Mouse (Mus musculus): ENCODE measurements around the gene Sphkap. TPM values are rescaled to one million over a fixed set of nuclear protein-coding genes. Genes with fewer than 3 reads are reported as not detected.

The Sphkap gene
- polyA plus RNA-seq, 1 experiment from 2014 or later = 15.4 TPM

GRCm38 (mm10) chr1:83395559-83395958 lies 12.4 kb downstream of the Sphkap start:
- no peak for ATAC-seq (ENCODE audit: low FRiP score, low TSS enrichment)
- no peaks in the 10 kb centered on the region for H3K36me3 ChIP-seq (ENCODE audit: control insufficient read depth, insufficient read depth, low read length)
- DNase-seq = no peak
- H3K4me3 ChIP-seq (replicated peaks; ENCODE audit: low read depth, low read length) = no peak overlapping the region
- WGBS = 84% methylated on average over 5 of the region's 5 CpGs
- H3K27ac ChIP-seq (replicated peaks; ENCODE audit: low read depth, low read length) = no peak overlapping the region
- H3K9me3 ChIP-seq (ENCODE audit: control insufficient read depth, low read length) = no peaks in the 10 kb centered on the region
- no peaks in the 10 kb centered on the region for H3K27me3 ChIP-seq (ENCODE audit: control insufficient read depth, insufficient read depth, low read length)
- H3K4me1 ChIP-seq (ENCODE audit: control insufficient read depth, insufficient read depth, low read length) = no peaks in the 10 kb centered on the region
- no peak overlapping the region for H3K9ac ChIP-seq (replicated peaks; ENCODE audit: low read length)
- no peak overlapping the region for H3K4me2 ChIP-seq (ENCODE audit: low read length)

- DNase-seq (no peak), ATAC-seq (ENCODE audit: low FRiP score, low TSS enrichment) (no peak)
- H3K27ac ChIP-seq (replicated peaks; ENCODE audit: low read depth, low read length) = no peak overlapping the region
- H3K4me2 ChIP-seq (ENCODE audit: low read length) = no peak overlapping the region
- H3K4me3 ChIP-seq (replicated peaks; ENCODE audit: low read depth, low read length) = no peak overlapping the region
- no peaks in the 10 kb centered on the region for H3K9me3 ChIP-seq (ENCODE audit: control insufficient read depth, low read length)
- H3K27me3 ChIP-seq (ENCODE audit: control insufficient read depth, insufficient read depth, low read length) = no peaks in the 10 kb centered on the region
- WGBS = 75% methylated on average over 4 of the region's 4 CpGs
- no peak overlapping the region for H3K9ac ChIP-seq (replicated peaks; ENCODE audit: low read length)
- no peaks in the 10 kb centered on the region for H3K4me1 ChIP-seq (ENCODE audit: control insufficient read depth, insufficient read depth, low read length)
- H3K36me3 ChIP-seq (ENCODE audit: control insufficient read depth, insufficient read depth, low read length) = no peaks in the 10 kb centered on the region
Measured at GRCm38 (mm10) chr1:83389419-83389818, 18.6 kb downstream of the Sphkap start.

- 86% methylated on average over 1 of the region's 1 CpGs for WGBS
- Histone ChIP-seq H3K27ac (replicated peaks; ENCODE audit: low read depth, low read length) (no peak overlapping the region), H3K4me2 (ENCODE audit: low read length) (no peak overlapping the region), H3K9ac (replicated peaks; ENCODE audit: low read length) (no peak overlapping the region), H3K4me3 (replicated peaks; ENCODE audit: low read depth, low read length) (no peak overlapping the region), H3K27me3 (ENCODE audit: control insufficient read depth, insufficient read depth, low read length) (no peaks in the 10 kb centered on the region), H3K4me1 (ENCODE audit: control insufficient read depth, insufficient read depth, low read length) (no peaks in the 10 kb centered on the region), H3K9me3 (ENCODE audit: control insufficient read depth, low read length) (no peaks in the 10 kb centered on the region), H3K36me3 (ENCODE audit: control insufficient read depth, insufficient read depth, low read length) (no peaks in the 10 kb centered on the region)
- ATAC-seq (ENCODE audit: low FRiP score, low TSS enrichment) = no peak
- DNase-seq = no peak
Measured at GRCm38 (mm10) chr1:83377404-83377803, 30.6 kb downstream of the Sphkap start.

- peak; percentile 37 for DNase-seq
- Histone ChIP-seq H3K27ac (replicated peaks; ENCODE audit: low read depth, low read length) (no peak overlapping the region), H3K36me3 (ENCODE audit: control insufficient read depth, insufficient read depth, low read length) (no peaks in the 10 kb centered on the region), H3K4me1 (ENCODE audit: control insufficient read depth, insufficient read depth, low read length) (no peaks in the 10 kb centered on the region), H3K9me3 (ENCODE audit: control insufficient read depth, low read length) (no peaks in the 10 kb centered on the region), H3K9ac (replicated peaks; ENCODE audit: low read length) (no peak overlapping the region), H3K4me2 (ENCODE audit: low read length) (no peak overlapping the region), H3K27me3 (ENCODE audit: control insufficient read depth, insufficient read depth, low read length) (no peaks in the 10 kb centered on the region), H3K4me3 (replicated peaks; ENCODE audit: low read depth, low read length) (no peak overlapping the region)
- 67% methylated on average over 5 of the region's 5 CpGs for WGBS
- no peak for ATAC-seq (ENCODE audit: low FRiP score, low TSS enrichment)
Measured at GRCm38 (mm10) chr1:83366456-83366855, 41.5 kb downstream of the Sphkap start.

- Histone ChIP-seq H3K4me1 (ENCODE audit: control insufficient read depth, insufficient read depth, low read length) (no peaks in the 10 kb centered on the region), H3K36me3 (ENCODE audit: control insufficient read depth, insufficient read depth, low read length) (no peaks in the 10 kb centered on the region), H3K27ac (replicated peaks; ENCODE audit: low read depth, low read length) (no peak overlapping the region), H3K27me3 (ENCODE audit: control insufficient read depth, insufficient read depth, low read length) (no peaks in the 10 kb centered on the region), H3K4me3 (replicated peaks; ENCODE audit: low read depth, low read length) (no peak overlapping the region), H3K4me2 (ENCODE audit: low read length) (no peak overlapping the region), H3K9ac (replicated peaks; ENCODE audit: low read length) (no peak overlapping the region), H3K9me3 (ENCODE audit: control insufficient read depth, low read length) (no peaks in the 10 kb centered on the region)
- ATAC-seq (ENCODE audit: low FRiP score, low TSS enrichment) (no peak), DNase-seq (no peak)
- 81% methylated on average over 6 of the region's 6 CpGs for WGBS
Measured at GRCm38 (mm10) chr1:83362168-83362567, 45.8 kb downstream of the Sphkap start.

GRCm38 (mm10) chr1:83346453-83346852 lies 61.5 kb downstream of the Sphkap start:
- WGBS = 91% methylated on average over 1 of the region's 1 CpGs
- DNase-seq = no peak

GRCm38 (mm10) chr1:83345572-83345971 lies 62.4 kb downstream of the Sphkap start:
- ATAC-seq (ENCODE audit: low FRiP score, low TSS enrichment) (no peak), DNase-seq (peak; percentile 24)
- Histone ChIP-seq H3K9me3 (ENCODE audit: control insufficient read depth, low read length) (no peaks in the 10 kb centered on the region), H3K27ac (replicated peaks; ENCODE audit: low read depth, low read length) (no peak overlapping the region), H3K36me3 (ENCODE audit: control insufficient read depth, insufficient read depth, low read length) (no peaks in the 10 kb centered on the region), H3K4me3 (replicated peaks; ENCODE audit: low read depth, low read length) (no peak overlapping the region), H3K27me3 (ENCODE audit: control insufficient read depth, insufficient read depth, low read length) (no peaks in the 10 kb centered on the region), H3K4me1 (ENCODE audit: control insufficient read depth, insufficient read depth, low read length) (no peaks in the 10 kb centered on the region), H3K9ac (replicated peaks; ENCODE audit: low read length) (no peak overlapping the region), H3K4me2 (ENCODE audit: low read length) (no peak overlapping the region)
- 80% methylated on average over 14 of the region's 14 CpGs for WGBS

More at GRCm38 (mm10) chr1:83346453-83346852, 61.5 kb downstream of the Sphkap start:
- Histone ChIP-seq H3K9me3 (ENCODE audit: control insufficient read depth, low read length) (no peaks in the 10 kb centered on the region), H3K4me2 (ENCODE audit: low read length) (no peak overlapping the region), H3K4me1 (ENCODE audit: control insufficient read depth, insufficient read depth, low read length) (no peaks in the 10 kb centered on the region), H3K36me3 (ENCODE audit: control insufficient read depth, insufficient read depth, low read length) (no peaks in the 10 kb centered on the region), H3K4me3 (replicated peaks; ENCODE audit: low read depth, low read length) (no peak overlapping the region), H3K27ac (replicated peaks; ENCODE audit: low read depth, low read length) (no peak overlapping the region), H3K27me3 (ENCODE audit: control insufficient read depth, insufficient read depth, low read length) (no peaks in the 10 kb centered on the region), H3K9ac (replicated peaks; ENCODE audit: low read length) (no peak overlapping the region)
- ATAC-seq (ENCODE audit: low FRiP score, low TSS enrichment) = no peak

- Histone ChIP-seq H3K27ac (replicated peaks; ENCODE audit: low read depth, low read length) (no peak overlapping the region), H3K4me1 (ENCODE audit: control insufficient read depth, insufficient read depth, low read length) (no peaks in the 10 kb centered on the region), H3K27me3 (ENCODE audit: control insufficient read depth, insufficient read depth, low read length) (no peaks in the 10 kb centered on the region), H3K9ac (replicated peaks; ENCODE audit: low read length) (no peak overlapping the region), H3K4me2 (ENCODE audit: low read length) (no peak overlapping the region), H3K9me3 (ENCODE audit: control insufficient read depth, low read length) (no peaks in the 10 kb centered on the region), H3K4me3 (replicated peaks; ENCODE audit: low read depth, low read length) (no peak overlapping the region), H3K36me3 (ENCODE audit: control insufficient read depth, insufficient read depth, low read length) (no peaks in the 10 kb centered on the region)
- DNase-seq = no peak
- ATAC-seq (ENCODE audit: low FRiP score, low TSS enrichment) = no peak
- WGBS = 69% methylated on average over 3 of the region's 3 CpGs
Measured at GRCm38 (mm10) chr1:83345069-83345468, 62.9 kb downstream of the Sphkap start.

- H3K36me3 ChIP-seq (ENCODE audit: control insufficient read depth, insufficient read depth, low read length) = no peaks in the 10 kb centered on the region
- H3K27me3 ChIP-seq (ENCODE audit: control insufficient read depth, insufficient read depth, low read length) = no peaks in the 10 kb centered on the region
- DNase-seq (peak; percentile 29), ATAC-seq (ENCODE audit: low FRiP score, low TSS enrichment) (no peak)
- no peaks in the 10 kb centered on the region for H3K9me3 ChIP-seq (ENCODE audit: control insufficient read depth, low read length)
- no peak overlapping the region for H3K27ac ChIP-seq (replicated peaks; ENCODE audit: low read depth, low read length)
- no peak overlapping the region for H3K9ac ChIP-seq (replicated peaks; ENCODE audit: low read length)
- H3K4me2 ChIP-seq (ENCODE audit: low read length) = no peak overlapping the region
- 43% methylated on average over 4 of the region's 4 CpGs for WGBS
- H3K4me1 ChIP-seq (ENCODE audit: control insufficient read depth, insufficient read depth, low read length) = no peaks in the 10 kb centered on the region
- H3K4me3 ChIP-seq (replicated peaks; ENCODE audit: low read depth, low read length) = no peak overlapping the region
Measured at GRCm38 (mm10) chr1:83342726-83343250, 65.2 kb downstream of the Sphkap start.

Data from midbrain, embryonic 14.5 days (tissue).